Mouse (Mus musculus) lung, postnatal 0 days (tissue): ENCODE data around the gene Sdk1. TPM values are rescaled to one million over a fixed set of nuclear protein-coding genes. Genes with fewer than 3 reads are reported as not detected.

Experiments
- ATAC-seq: fragments of 200-750 bp; cut with Nextera tagmentation; 2 replicates; pipeline ENCODE4 v1.8.0; 2017; ENCODE audit warnings: moderate library complexity
- DNase-seq: peaks from one replicate; pipeline ENCODE4 v3.0.0-alpha.2; 2016; ENCODE audit warnings: low spot score
- H3K27ac ChIP-seq: fragments of 300-500 bp; sonication (generic); 2 replicates; pipeline ENCODE4 v1.5.1; 2014; ENCODE audit warnings: antibody characterized with exemption, mild to moderate bottlenecking, low read length, mixed read lengths
- H3K27me3 ChIP-seq: fragments of 300-500 bp; sonication (generic); replicated peaks from 2 replicates; pipeline ENCODE4 v1.6.1; 2014; ENCODE audit warnings: low read length, mixed read lengths; ENCODE audit not compliant: insufficient read depth
- H3K36me3 ChIP-seq: fragments of 300-500 bp; sonication (generic); 2 replicates; pipeline ENCODE4 v1.6.1; 2014; ENCODE audit warnings: low read length, mixed read lengths; ENCODE audit not compliant: insufficient read depth
- H3K4me1 ChIP-seq: fragments of 300-500 bp; sonication (generic); 2 replicates; pipeline ENCODE4 v1.6.1; 2014; ENCODE audit warnings: antibody characterized with exemption, low read depth, low read length, mixed read lengths; ENCODE audit not compliant: insufficient read depth
- H3K4me2 ChIP-seq: fragments of 300-500 bp; sonication (generic); replicated peaks from 2 replicates; pipeline ENCODE4 v1.6.1; 2014; ENCODE audit warnings: low read depth, mild to moderate bottlenecking, low read length, moderate library complexity, mixed read lengths
- H3K4me3 ChIP-seq: fragments of 300-500 bp; sonication (generic); 2 replicates; pipeline ENCODE4 v1.5.1; 2014; ENCODE audit warnings: low read depth, low read length
- H3K9ac ChIP-seq: fragments of 300-500 bp; sonication (generic); replicated peaks from 2 replicates; pipeline ENCODE4 v1.6.1; 2014; ENCODE audit warnings: low read depth, mild to moderate bottlenecking
- H3K9me3 ChIP-seq: fragments of 300-500 bp; sonication (generic); 2 replicates; pipeline ENCODE4 v1.6.1; 2016; ENCODE audit warnings: low read length, mixed read lengths
- CTCF ChIP-seq: IDR thresholded peaks from 2 replicates; pipeline ENCODE4 v1.5.1; 2016; ENCODE audit warnings: antibody characterized with exemption, mild to moderate bottlenecking
- EP300 ChIP-seq: IDR thresholded peaks from 2 replicates; pipeline ENCODE4 v1.6.1; 2016; ENCODE audit warnings: antibody characterized with exemption, mild to moderate bottlenecking, control low read depth
- WGBS: fragments of 180-500 bp; shearing (Covaris S2); extraction: QIAGEN DNeasy Blood & Tissue Kit; methylation state at CpG from one replicate; pipeline ENCODE4 v1.1.7; 2014; 5-methylcytosine and 5-hydroxymethylcytosine counted together
- polyA plus RNA-seq: library from polyadenylated mRNA; unstranded; fragments of >200 nt; fragmentation: Nextera tagmentation; extraction: Ambion mirVana; gene quantifications from 2 replicates; pipeline ENCODE4 v1.2.1, GENCODE M21; 2015

The Sdk1 gene
- polyA plus RNA-seq, 1 experiment from 2014 or later: 0.19 TPM

- no peaks in the 10 kb centered on the region for H3K4me1 ChIP-seq
- no peaks in the 10 kb centered on the region for H3K36me3 ChIP-seq
- H3K9me3 ChIP-seq: no peaks in the 10 kb centered on the region
- no peak overlapping the region for H3K4me2 ChIP-seq
- H3K27ac ChIP-seq: no peak overlapping the region
- H3K9ac ChIP-seq: no peak overlapping the region
- no peak overlapping the region for H3K4me3 ChIP-seq
- WGBS: 60% methylated on average over 5 of the region's 5 CpGs
- H3K27me3 ChIP-seq: no peaks in the 10 kb centered on the region
- peak; percentile 72 for DNase-seq
- TF ChIP-seq EP300: peak; percentile 67
- TF ChIP-seq CTCF: no peak
- peak; percentile 72 for ATAC-seq
Observed at GRCm38 (mm10) chr5:141382246-141382835, 141.1 kb downstream of the Sdk1 start.

GRCm38 (mm10) chr5:141388451-141388850 is 147.2 kb downstream of the Sdk1 start:
- no peaks in the 10 kb centered on the region for H3K36me3 ChIP-seq
- DNase-seq (no peak), ATAC-seq (no peak)
- 46% methylated on average over 2 of the region's 2 CpGs for WGBS
- TF ChIP-seq EP300: no peak
- no peak for TF ChIP-seq CTCF
- no peak overlapping the region for H3K9ac ChIP-seq
- H3K4me3 ChIP-seq: no peak overlapping the region
- H3K27ac ChIP-seq: no peak overlapping the region
- H3K9me3 ChIP-seq: no peaks in the 10 kb centered on the region
- no peaks in the 10 kb centered on the region for H3K27me3 ChIP-seq
- no peak overlapping the region for H3K4me2 ChIP-seq
- H3K4me1 ChIP-seq: no peaks in the 10 kb centered on the region

GRCm38 (mm10) chr5:141390541-141390940 is 149.3 kb downstream of the Sdk1 start:
- DNase-seq (no peak), ATAC-seq (no peak)
- H3K36me3 ChIP-seq: no peaks in the 10 kb centered on the region
- 71% methylated on average over 4 of the region's 4 CpGs for WGBS
- H3K9me3 ChIP-seq: no peaks in the 10 kb centered on the region
- H3K4me1 ChIP-seq: no peaks in the 10 kb centered on the region
- no peak overlapping the region for H3K27ac ChIP-seq
- TF ChIP-seq EP300: no peak
- TF ChIP-seq CTCF: no peak
- no peak overlapping the region for H3K4me3 ChIP-seq
- H3K27me3 ChIP-seq: no peaks in the 10 kb centered on the region
- H3K9ac ChIP-seq: no peak overlapping the region
- no peak overlapping the region for H3K4me2 ChIP-seq

GRCm38 (mm10) chr5:141391153-141391552 is 149.9 kb downstream of the Sdk1 start:
- Histone ChIP-seq H3K9me3 (no peaks in the 10 kb centered on the region), H3K4me1 (no peaks in the 10 kb centered on the region), H3K27me3 (no peaks in the 10 kb centered on the region), H3K9ac (no peak overlapping the region), H3K4me3 (no peak overlapping the region), H3K27ac (no peak overlapping the region), H3K4me2 (no peak overlapping the region), H3K36me3 (no peaks in the 10 kb centered on the region)
- WGBS: 61% methylated on average over 5 of the region's 5 CpGs
- no peak for TF ChIP-seq EP300
- no peak for TF ChIP-seq CTCF
- no peak for DNase-seq
- ATAC-seq: no peak

- H3K9me3 ChIP-seq: no peaks in the 10 kb centered on the region
- TF ChIP-seq CTCF (no peak), EP300 (no peak)
- H3K36me3 ChIP-seq: no peaks in the 10 kb centered on the region
- no peak overlapping the region for H3K4me2 ChIP-seq
- no peaks in the 10 kb centered on the region for H3K4me1 ChIP-seq
- no peak overlapping the region for H3K27ac ChIP-seq
- 76% methylated on average over 4 of the region's 4 CpGs for WGBS
- ATAC-seq (no peak), DNase-seq (no peak)
- no peaks in the 10 kb centered on the region for H3K27me3 ChIP-seq
- H3K9ac ChIP-seq: no peak overlapping the region
- no peak overlapping the region for H3K4me3 ChIP-seq
Observed at GRCm38 (mm10) chr5:141393846-141394245, 152.6 kb downstream of the Sdk1 start.

GRCm38 (mm10) chr5:141394586-141394985 is 153.3 kb downstream of the Sdk1 start:
- Histone ChIP-seq H3K36me3 (no peaks in the 10 kb centered on the region), H3K4me1 (no peaks in the 10 kb centered on the region), H3K27ac (no peak overlapping the region), H3K4me2 (no peak overlapping the region), H3K9ac (no peak overlapping the region), H3K27me3 (no peaks in the 10 kb centered on the region), H3K4me3 (no peak overlapping the region), H3K9me3 (no peaks in the 10 kb centered on the region)
- DNase-seq: no peak
- TF ChIP-seq CTCF (no peak), EP300 (no peak)
- ATAC-seq: no peak
- 85% methylated on average over 8 of the region's 8 CpGs for WGBS

GRCm38 (mm10) chr5:141403741-141404140 is 162.5 kb downstream of the Sdk1 start:
- no peaks in the 10 kb centered on the region for H3K4me1 ChIP-seq
- no peak for DNase-seq
- H3K9me3 ChIP-seq: no peaks in the 10 kb centered on the region
- no peak overlapping the region for H3K4me3 ChIP-seq
- TF ChIP-seq EP300 (no peak), CTCF (no peak)
- 62% methylated on average over 8 of the region's 8 CpGs for WGBS
- H3K9ac ChIP-seq: no peak overlapping the region
- H3K27me3 ChIP-seq: no peaks in the 10 kb centered on the region
- H3K27ac ChIP-seq: no peak overlapping the region
- no peak overlapping the region for H3K4me2 ChIP-seq
- no peak for ATAC-seq
- no peaks in the 10 kb centered on the region for H3K36me3 ChIP-seq
